8 mouse cellular contexts compared by ENCODE assay signal in genomic region chr1:64121559-64122465, GRCm38 (mm10). TPM values are rescaled to one million over a fixed set of nuclear protein-coding genes. Genes with fewer than 3 reads are reported as not detected.
DNase-seq lines count a peak whose midpoint lies in the region; ATAC-seq lines count a peak whose summit lies in the region.

TSS of gene Klf7 (minus strand) at chr1:64122282.

- peak; percentile 99 for DNase-seq in adrenal gland, adult (ENCODE audit: inconsistent age in 2 of 2, low spot score in 1 of 2)
- peak; percentile 98 for DNase-seq in embryo, embryonic 10.5 days (ENCODE audit: low spot score)
- DNase-seq in gastrocnemius, postnatal 14 days: peak; percentile 97
- peak; percentile 99 for DNase-seq in left cerebral cortex, postnatal 10 days (ENCODE audit: extremely low spot score in 1 of 2, low spot score in 2 of 2)
- DNase-seq in right cerebral cortex, postnatal 25 days: peak; percentile 98
- DNase-seq in urinary bladder, postnatal 4 days (ENCODE audit: low spot score in 2 of 2): peak; percentile 95 to 98

- peak; percentile 91 for ATAC-seq in inflammation-experienced regulatory T-cells, adult 6 months
- ATAC-seq in megakaryocyte-erythroid progenitor cell, adult 5-6 weeks (replicated peaks; ENCODE audit: low FRiP score, low TSS enrichment, poor library complexity, severe bottlenecking): peak; percentile 96

- intact Hi-C loops in gastrocnemius, postnatal 14 days (cut with DNase I; ENCODE audit: low total_unique reads): loop anchor here (5.0 to 10.0 kb wide), 2 partner anchors 73 to 320 kb away; no protein-coding TSS in a partner anchor
- intact Hi-C loops in left cerebral cortex, postnatal 10 days (cut with DNase I): loop anchor here (2.0 to 10.0 kb wide), 6 partner anchors 70 to 457 kb away; no protein-coding TSS in a partner anchor

RNA-seq across cellular contexts. Expression of gene Klf7, which starts in this region (rescaled TPM):
- total RNA-seq in gastrocnemius, postnatal 14 days (2021): 10 to 100 TPM in 1 of 2 experiments, 1 to 10 TPM in 1; 9.2 to 10.6 TPM
- 10 to 100 TPM in 2 of 3 experiments, 1 to 10 TPM in 1; 6.6 to 22.4 (median 21.6) TPM for polyA plus RNA-seq in inflammation-experienced regulatory T-cells, adult 6 months (2017; shearing (Covaris generic))
- 10 to 100 TPM; 81.3 to 90.8 TPM for total RNA-seq in left cerebral cortex, postnatal 10 days (2021)
- 3.7 and 5.1 TPM in 2 replicates for total RNA-seq in megakaryocyte-erythroid progenitor cell, adult 5-6 weeks (2014; fragmentation: Nextera tagmentation)
- total RNA-seq in megakaryocyte-erythroid progenitor cell, adult 5-6 weeks (2017): 3.0 and 3.7 TPM in 2 replicates

Comparison
In these comparisons a context has a peak if more than half of its experiments do, and no peak if none do; other contexts are left out.
1. Peak in every context shown above with its lines: DNase-seq and ATAC-seq.
2. RNA of gene Klf7 (total RNA-seq): 81.3 to 90.8 TPM in left cerebral cortex, postnatal 10 days; 9.2 to 10.6 TPM in gastrocnemius, postnatal 14 days and 3.0 to 5.1 TPM in megakaryocyte-erythroid progenitor cell, adult 5-6 weeks; every median in the first group is over 4 times any median in the second.